ENCODE assay signal across 16 mouse cellular contexts in the genomic region with DNA sequence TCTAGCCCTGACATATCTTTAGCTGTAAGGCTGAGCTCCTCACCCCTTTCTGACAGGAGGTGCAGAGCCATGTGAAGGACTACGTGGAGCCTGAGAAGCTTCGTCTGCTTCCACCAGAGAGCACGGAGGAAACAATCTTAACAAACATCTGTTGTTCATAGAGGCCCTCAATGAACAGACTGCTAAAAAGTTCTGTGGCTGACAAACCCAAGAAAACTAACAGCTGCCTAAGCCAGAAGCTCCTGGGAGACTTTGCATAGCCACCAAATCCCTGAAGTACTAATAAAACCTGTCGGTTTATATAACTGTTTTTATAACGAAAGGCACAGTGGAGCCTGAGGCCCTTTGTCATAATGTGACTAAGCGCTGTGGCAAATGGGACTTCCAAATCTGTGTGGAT. TPM values are rescaled to one million over a fixed set of nuclear protein-coding genes. Genes with fewer than 3 reads are reported as not detected.
A peak's percentile ranks its signal among the peaks of the same experiment; 100 is the strongest.
DNase-seq lines count a peak whose midpoint lies in the region; ATAC-seq and TF ChIP-seq lines count a peak whose summit lies in the region.
"Had no signal": no experiment of that assay in that cellular context is flagged by ENCODE, and none has a peak within 500 bp of the region (broad histone marks: within the 10 kb centered on the region; RNA-seq: fewer than 3 reads in every experiment).

No protein-coding gene starts in this region.

- DNase-seq in heart, adult 8-10 months (ENCODE audit: low spot score): no peak
- DNase-seq in liver, adult 2 months (ENCODE audit: extremely low read depth, low read depth, low spot score): no peak
- no peak for DNase-seq in liver
- DNase-seq in embryonic facial prominence, embryonic 14.5 days (ENCODE audit: low spot score): peak; percentile 48
- DNase-seq in left cerebral cortex, postnatal 14 days (ENCODE audit: low spot score in 2 of 2): no peak
- no peak for DNase-seq in thymus, postnatal 36 days
- DNase-seq: cerebellum, adult 8-10 months; heart, adult 18-20 months; right cerebral cortex, postnatal 4 days; thymus, postnatal 25 days had no signal

- H3K79me2 ChIP-seq in liver, adult 2 months (ENCODE audit: control insufficient read depth, insufficient read depth, low read length): peaks cover 67% of the 10 kb centered on the region

- peak overlapping the region; percentile 21; the same call in 1 of the 2 replicates for H3K27ac ChIP-seq in heart, embryonic 13.5 days (replicated peaks)
- peak overlapping the region; percentile 31 for H3K27ac ChIP-seq in liver, adult 2 months (replicated peaks; ENCODE audit: insufficient read depth, low read depth, low read length)
- no peak overlapping the region for H3K27ac ChIP-seq in embryonic facial prominence, embryonic 14.5 days (replicated peaks; ENCODE audit: low read depth, low read length)
- peak overlapping the region; percentile 48; the same call in 1 of the 2 replicates for H3K27ac ChIP-seq in limb, embryonic 15.5 days
- H3K27ac ChIP-seq: hindbrain, embryonic 15.5 days; liver, embryonic 15.5 days; macrophage had no signal

- H3K9me3 ChIP-seq in heart, embryonic 13.5 days: no peaks in the 10 kb centered on the region
- H3K9me3 ChIP-seq in embryonic facial prominence, embryonic 14.5 days (ENCODE audit: control insufficient read depth, low read length): no peaks in the 10 kb centered on the region
- no peaks in the 10 kb centered on the region for H3K9me3 ChIP-seq in limb, embryonic 15.5 days
- H3K9me3 ChIP-seq: hindbrain, embryonic 15.5 days; liver, embryonic 15.5 days had no signal

- intact Hi-C loops in left cerebral cortex, postnatal 14 days (cut with DNase I): no loop called here

- H3K27me3 ChIP-seq in heart, embryonic 13.5 days (replicated peaks): no peaks in the 10 kb centered on the region
- H3K27me3 ChIP-seq in liver, adult 2 months (ENCODE audit: control insufficient read depth, insufficient read depth, low read length): no peaks in the 10 kb centered on the region
- no peaks in the 10 kb centered on the region for H3K27me3 ChIP-seq in embryonic facial prominence, embryonic 14.5 days (replicated peaks; ENCODE audit: control insufficient read depth, insufficient read depth, low read length)
- H3K27me3 ChIP-seq in limb, embryonic 15.5 days: no peaks in the 10 kb centered on the region
- H3K27me3 ChIP-seq: hindbrain, embryonic 15.5 days; liver, embryonic 15.5 days had no signal

- no peak for TF ChIP-seq POLR2A in liver, adult 2 months (IDR thresholded peaks at IDR 0.05; ENCODE audit: extremely low read depth, insufficient read depth, low read length)

- TF ChIP-seq CTCF in liver, adult 2 months (IDR thresholded peaks at IDR 0.05; ENCODE audit: low read depth, low read length): no peak

- WGBS in heart, embryonic 13.5 days: 62% methylated on average over 6 of the region's 6 CpGs
- 41% methylated on average over 6 of the region's 6 CpGs for WGBS in liver, adult 2 months
- 30% methylated on average over 6 of the region's 6 CpGs for WGBS in embryonic facial prominence, embryonic 14.5 days
- WGBS in limb, embryonic 15.5 days: 19% methylated on average over 6 of the region's 6 CpGs

- ATAC-seq in heart, embryonic 13.5 days (ENCODE audit: extremely low read depth, insufficient number of reproducible peaks, low FRiP score, low TSS enrichment): no peak
- ATAC-seq in embryonic facial prominence, embryonic 14.5 days (ENCODE audit: low read depth): peak; percentile 19; the same call in 1 of the 2 replicates
- ATAC-seq in limb, embryonic 15.5 days (ENCODE audit: insufficient number of reproducible peaks, low FRiP score, low TSS enrichment, low read depth): no peak

- H3K4me1 ChIP-seq in heart, embryonic 13.5 days: peaks cover 64% of the 10 kb centered on the region
- H3K4me1 ChIP-seq in liver, adult 2 months (ENCODE audit: control insufficient read depth, insufficient read depth, low read length): peaks cover 43% of the 10 kb centered on the region
- H3K4me1 ChIP-seq in embryonic facial prominence, embryonic 14.5 days (ENCODE audit: control insufficient read depth, insufficient read depth, low read length): peaks cover 32% of the 10 kb centered on the region
- H3K4me1 ChIP-seq in limb, embryonic 15.5 days: peaks cover 51% of the 10 kb centered on the region

- peak overlapping the region; percentile 25; the same call in 1 of the 2 replicates for H3K9ac ChIP-seq in heart, embryonic 13.5 days
- 0 out of 2 replicates have a peak overlapping the region, but pooled peaks have one; percentile 10 for H3K9ac ChIP-seq in liver, adult 2 months (ENCODE audit: low read depth, low read length)
- no peak overlapping the region; the same call in 1 of the 2 replicates for H3K9ac ChIP-seq in embryonic facial prominence, embryonic 14.5 days (ENCODE audit: low read depth, low read length)
- H3K9ac ChIP-seq in limb, embryonic 15.5 days: no peak overlapping the region
- H3K9ac ChIP-seq: hindbrain, embryonic 15.5 days; liver, embryonic 15.5 days had no signal

- peaks cover 26% of the 10 kb centered on the region for H3K36me3 ChIP-seq in heart, embryonic 13.5 days
- H3K36me3 ChIP-seq in liver, adult 2 months (ENCODE audit: control insufficient read depth, insufficient read depth, low read length): peaks cover 4% of the 10 kb centered on the region; the same call in 1 of the 2 replicates
- H3K36me3 ChIP-seq in embryonic facial prominence, embryonic 14.5 days (ENCODE audit: control insufficient read depth, insufficient read depth, low read length): peaks cover 3% of the 10 kb centered on the region
- peaks cover 22% of the 10 kb centered on the region for H3K36me3 ChIP-seq in limb, embryonic 15.5 days
- H3K36me3 ChIP-seq: hindbrain, embryonic 15.5 days had no signal

- H3K4me2 ChIP-seq in heart, embryonic 13.5 days: no peak overlapping the region
- no peak overlapping the region for H3K4me2 ChIP-seq in embryonic facial prominence, embryonic 14.5 days (ENCODE audit: low read depth, low read length)
- no peak overlapping the region for H3K4me2 ChIP-seq in limb, embryonic 15.5 days
- H3K4me2 ChIP-seq: hindbrain, embryonic 15.5 days had no signal

- no peak overlapping the region for H3K4me3 ChIP-seq in heart, embryonic 13.5 days
- no peak overlapping the region for H3K4me3 ChIP-seq in liver, adult 2 months (ENCODE audit: insufficient read depth, low read depth, low read length)
- no peak overlapping the region for H3K4me3 ChIP-seq in embryonic facial prominence, embryonic 14.5 days (ENCODE audit: low read depth, low read length)
- H3K4me3 ChIP-seq in limb, embryonic 15.5 days: no peak overlapping the region
- H3K4me3 ChIP-seq: hindbrain, embryonic 15.5 days; liver, embryonic 15.5 days had no signal

RNA-seq across cellular contexts. Expression of gene Eif4ebp2, which starts 9.0 kb away (rescaled TPM):
- polyA plus RNA-seq in heart, embryonic 13.5 days (2015; fragmentation: Nextera tagmentation; extraction: Ambion mirVana): 50.8 and 57.1 TPM in 2 replicates
- total RNA-seq in heart, adult 8-10 months (2022): 10 to 100 TPM; 59.5 to 77.7 (median 70.8) TPM
- 28.2 and 51.6 TPM in 2 replicates for total RNA-seq in liver, adult 2 months (2014; rRNA removed)
- polyA plus RNA-seq in liver, adult 2 months (2012; rRNA removed): 117 and 136 TPM in 2 replicates
- polyA plus RNA-seq in embryonic facial prominence, embryonic 14.5 days (2014; fragmentation: Nextera tagmentation; extraction: Ambion mirVana): 43.3 and 46.9 TPM in 2 replicates
- 64.5 and 68.5 TPM in 2 replicates for polyA plus RNA-seq in limb, embryonic 15.5 days (2015; fragmentation: Nextera tagmentation; extraction: Ambion mirVana)
- 10 to 100 TPM; 43.0 to 45.8 TPM for total RNA-seq in left cerebral cortex, postnatal 14 days (2021)

RNA-seq across cellular contexts. Expression of gene Nodal, which starts 25.7 kb away (rescaled TPM):
- polyA plus RNA-seq in heart, embryonic 13.5 days (2015; fragmentation: Nextera tagmentation; extraction: Ambion mirVana): 0.09 TPM in 1 of 2 replicates, not detected in the other
- total RNA-seq in heart, adult 8-10 months (2022): under 1 TPM in 1 of 4 experiments, not detected in 3; 0.11 TPM
- total RNA-seq in liver, adult 2 months (2014; rRNA removed): 0.18 and 0.27 TPM in 2 replicates
- 0.06 and 0.17 TPM in 2 replicates for polyA plus RNA-seq in liver, adult 2 months (2012; rRNA removed)
- polyA plus RNA-seq in embryonic facial prominence, embryonic 14.5 days (2014; fragmentation: Nextera tagmentation; extraction: Ambion mirVana): 0.10 and 0.13 TPM in 2 replicates
- 0.13 and 0.24 TPM in 2 replicates for polyA plus RNA-seq in limb, embryonic 15.5 days (2015; fragmentation: Nextera tagmentation; extraction: Ambion mirVana)
- under 1 TPM; 0.25 to 0.33 TPM for total RNA-seq in left cerebral cortex, postnatal 14 days (2021)
- total RNA-seq: heart, adult 18-20 months had no signal
- polyA plus RNA-seq: macrophage; stomach, embryonic 14.5 days had no signal

RNA-seq across cellular contexts. Expression of gene Lrrc20, which starts 32.1 kb away (rescaled TPM):
- 12.1 and 13.2 TPM in 2 replicates for polyA plus RNA-seq in heart, embryonic 13.5 days (2015; fragmentation: Nextera tagmentation; extraction: Ambion mirVana)
- 10 to 100 TPM; 32.7 to 43.3 (median 40.3) TPM for total RNA-seq in heart, adult 8-10 months (2022)
- 2.3 and 2.4 TPM in 2 replicates for total RNA-seq in liver, adult 2 months (2014; rRNA removed)
- polyA plus RNA-seq in liver, adult 2 months (2012; rRNA removed): 4.8 and 5.4 TPM in 2 replicates
- 9.7 TPM in 2 replicates for polyA plus RNA-seq in embryonic facial prominence, embryonic 14.5 days (2014; fragmentation: Nextera tagmentation; extraction: Ambion mirVana)
- 8.5 and 10.2 TPM in 2 replicates for polyA plus RNA-seq in limb, embryonic 15.5 days (2015; fragmentation: Nextera tagmentation; extraction: Ambion mirVana)
- 10 to 100 TPM; 13.0 to 13.9 TPM for total RNA-seq in left cerebral cortex, postnatal 14 days (2021)

Comparison
In these comparisons a context has a peak if more than half of its experiments do, and no peak if none do; other contexts are left out.
1. H3K9ac ChIP-seq: peak in heart, embryonic 13.5 days (single experiment) and liver, adult 2 months (single experiment); none in embryonic facial prominence, embryonic 14.5 days (single experiment) and limb, embryonic 15.5 days (single experiment).